Mouse (Mus musculus): ENCODE data around the gene Foxp4. TPM values are rescaled to one million over a fixed set of nuclear protein-coding genes. Genes with fewer than 3 reads are reported as not detected.

Gene Foxp4
- polyA plus RNA-seq, 1 experiment: 32.4 TPM

DNA sequence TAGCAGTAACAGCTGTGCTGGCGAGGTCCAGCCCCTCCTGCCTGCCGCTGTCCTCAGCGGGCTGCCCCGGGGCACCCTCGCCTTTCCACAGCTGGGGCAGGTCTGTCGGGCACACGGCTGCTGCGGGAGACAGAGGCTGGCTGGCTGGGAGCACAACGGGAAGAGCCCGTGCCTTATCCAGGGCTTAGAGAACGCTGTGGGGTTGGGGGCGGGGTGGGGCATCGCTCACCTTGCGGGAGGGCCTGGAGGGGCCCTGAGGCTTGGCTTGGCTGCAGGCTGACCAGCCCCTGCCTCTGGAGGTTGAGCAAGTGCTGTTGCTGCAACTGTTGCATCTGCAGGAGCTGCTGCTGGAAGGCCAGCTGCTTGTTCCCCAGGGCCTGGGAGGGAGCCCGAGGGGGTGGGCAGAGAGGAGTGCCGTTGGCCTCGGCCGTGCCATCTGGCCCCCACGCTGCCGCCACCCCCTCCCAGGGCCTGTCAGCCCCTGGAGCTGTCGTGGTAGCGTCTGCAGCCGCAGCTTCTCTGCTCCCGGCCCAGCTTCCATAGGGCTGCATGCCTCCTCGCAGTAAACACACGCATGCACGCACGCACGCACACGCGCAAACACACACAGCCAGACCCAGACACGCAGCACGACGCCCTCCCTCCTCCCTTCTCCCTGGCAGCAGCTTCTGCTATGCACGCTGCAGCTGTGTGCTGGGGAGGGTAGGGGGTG is 45.9 kb downstream of the Foxp4 start:
- no peaks in the 10 kb centered on the region for H3K79me2 ChIP-seq (ENCODE audit: control insufficient read depth, insufficient read depth)
- H3K36me3 ChIP-seq (ENCODE audit: control insufficient read depth, insufficient read depth): peaks cover 13% of the 10 kb centered on the region
- H3K4me3 ChIP-seq (ENCODE audit: insufficient read depth, poor library complexity, severe bottlenecking): no peak overlapping the region
- H3ac ChIP-seq (ENCODE audit: control insufficient read depth, insufficient read length, low read depth): no peak overlapping the region
- TF ChIP-seq MYOG (IDR thresholded peaks at IDR 0.05; ENCODE audit: control insufficient read depth, extremely low read depth, insufficient read length) (no peak), MYOD1 (IDR thresholded peaks at IDR 0.05; ENCODE audit: control insufficient read depth, insufficient read length, low read depth) (no peak), USF1 (IDR thresholded peaks at IDR 0.05; ENCODE audit: low read depth) (no peak), CTCF (IDR thresholded peaks at IDR 0.05; ENCODE audit: control insufficient read depth, insufficient read depth, insufficient read length) (no peak), FOSL1 (IDR thresholded peaks at IDR 0.05; ENCODE audit: insufficient read depth, low read length, poor library complexity, severe bottlenecking) (no peak), MAX (IDR thresholded peaks at IDR 0.05) (no peak), CEBPB (IDR thresholded peaks at IDR 0.05; ENCODE audit: low read depth) (no peak)
- H3K27me3 ChIP-seq (ENCODE audit: control insufficient read depth, insufficient read depth, insufficient read length): no peaks in the 10 kb centered on the region
- no peaks in the 10 kb centered on the region for H3K79me3 ChIP-seq (ENCODE audit: low read depth)

DNA sequence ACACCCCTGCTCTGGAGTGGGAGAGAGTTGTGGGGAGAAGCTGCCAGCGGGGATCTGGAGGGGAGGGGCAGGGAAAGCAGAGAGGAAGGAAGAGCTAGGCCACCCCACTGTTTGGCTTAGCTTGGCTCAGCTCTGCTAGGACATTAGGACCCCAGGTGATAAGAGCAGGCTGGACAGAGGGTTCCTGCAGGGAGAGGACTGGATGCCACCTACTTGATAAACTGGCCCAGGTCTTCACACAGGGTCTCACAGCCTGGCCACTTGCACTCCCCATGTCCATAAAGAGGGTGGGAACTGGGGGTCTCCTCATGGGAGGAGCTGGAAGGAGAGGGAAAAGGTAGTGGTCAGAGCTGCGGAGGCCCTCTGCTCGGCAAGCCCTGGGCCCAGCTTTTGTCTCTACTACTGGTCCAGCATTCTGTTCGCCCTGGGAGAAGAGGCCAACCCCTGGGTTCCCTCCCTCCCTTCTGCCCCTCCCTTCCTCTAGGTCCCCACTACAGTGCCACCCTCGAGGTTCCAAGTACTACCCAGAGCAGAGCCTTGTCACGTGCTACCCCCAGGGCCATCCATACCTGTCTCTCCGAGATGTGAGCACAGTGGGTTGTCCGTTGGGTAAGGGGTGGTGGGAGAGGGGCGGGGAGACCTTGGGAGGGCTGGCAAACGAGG is 46.6 kb downstream of the Foxp4 start:
- Histone ChIP-seq H3K27me3 (ENCODE audit: control insufficient read depth, insufficient read depth, insufficient read length) (no peaks in the 10 kb centered on the region), H3K79me3 (ENCODE audit: low read depth) (no peaks in the 10 kb centered on the region), H3K4me3 (ENCODE audit: insufficient read depth, poor library complexity, severe bottlenecking) (no peak overlapping the region), H3ac (ENCODE audit: control insufficient read depth, insufficient read length, low read depth) (no peak overlapping the region), H3K79me2 (ENCODE audit: control insufficient read depth, insufficient read depth) (no peaks in the 10 kb centered on the region), H3K36me3 (ENCODE audit: control insufficient read depth, insufficient read depth) (peaks cover 13% of the 10 kb centered on the region)
- TF ChIP-seq MYOD1 (IDR thresholded peaks at IDR 0.05; ENCODE audit: control insufficient read depth, insufficient read length, low read depth): no peak
- no peak for TF ChIP-seq MAX (IDR thresholded peaks at IDR 0.05)
- no peak for TF ChIP-seq FOSL1 (IDR thresholded peaks at IDR 0.05; ENCODE audit: insufficient read depth, low read length, poor library complexity, severe bottlenecking)
- TF ChIP-seq MYOG (IDR thresholded peaks at IDR 0.05; ENCODE audit: control insufficient read depth, extremely low read depth, insufficient read length): no peak
- TF ChIP-seq USF1 (IDR thresholded peaks at IDR 0.05; ENCODE audit: low read depth): no peak

DNA sequence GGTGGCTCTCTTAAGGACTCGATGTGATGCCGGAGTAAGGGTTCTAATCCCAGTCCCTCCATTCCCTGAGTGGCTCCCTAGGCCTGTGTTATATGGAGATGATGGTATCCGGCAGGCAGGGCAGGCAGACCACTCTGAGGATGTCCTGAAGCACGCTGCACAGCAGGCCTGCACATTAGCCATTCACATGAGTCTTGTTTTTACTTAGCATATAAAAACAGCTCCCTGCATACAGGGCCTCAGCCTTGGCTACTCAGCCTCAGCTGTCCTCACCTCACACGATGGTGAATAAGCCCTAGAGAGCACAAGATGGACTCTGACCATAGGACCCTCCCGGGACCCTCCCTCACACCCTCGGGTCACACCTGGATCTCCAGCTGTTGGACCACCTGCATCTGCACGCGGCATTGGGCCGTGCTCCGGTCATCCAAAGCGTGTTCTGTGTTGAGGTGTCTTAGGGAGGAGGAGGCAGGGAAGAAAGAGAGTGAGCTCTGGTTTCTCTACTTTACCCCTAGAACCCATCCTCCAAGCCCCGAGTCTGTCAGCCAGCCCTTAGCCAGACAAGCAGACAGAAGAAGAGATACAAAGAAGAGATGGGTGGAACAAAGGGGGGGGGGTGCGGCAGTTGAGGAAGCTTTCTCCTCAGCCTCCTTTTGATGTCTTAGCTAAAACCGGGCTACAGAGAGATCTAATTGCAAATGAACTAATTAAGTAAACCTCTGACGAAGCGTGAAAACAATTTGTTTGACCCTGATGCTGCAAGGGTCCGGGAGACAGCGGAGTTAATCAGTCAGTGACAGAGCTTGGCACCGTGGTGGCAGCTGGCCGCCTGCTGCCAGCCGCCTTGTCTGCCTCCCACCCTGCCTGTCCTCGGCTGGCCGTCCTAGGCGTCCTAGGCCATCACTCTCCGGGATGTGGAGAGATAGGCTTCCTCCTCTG is 47.4 kb downstream of the Foxp4 start:
- Histone ChIP-seq H3ac (ENCODE audit: control insufficient read depth, insufficient read length, low read depth) (no peak overlapping the region), H3K27me3 (ENCODE audit: control insufficient read depth, insufficient read depth, insufficient read length) (no peaks in the 10 kb centered on the region), H3K4me3 (ENCODE audit: insufficient read depth, poor library complexity, severe bottlenecking) (no peak overlapping the region), H3K36me3 (ENCODE audit: control insufficient read depth, insufficient read depth) (peaks cover 13% of the 10 kb centered on the region), H3K79me2 (ENCODE audit: control insufficient read depth, insufficient read depth) (no peaks in the 10 kb centered on the region), H3K79me3 (ENCODE audit: low read depth) (no peaks in the 10 kb centered on the region)
- no peak for TF ChIP-seq CTCF (IDR thresholded peaks at IDR 0.05; ENCODE audit: control insufficient read depth, insufficient read depth, insufficient read length)
- no peak for TF ChIP-seq MYOD1 (IDR thresholded peaks at IDR 0.05; ENCODE audit: control insufficient read depth, insufficient read length, low read depth)

DNA sequence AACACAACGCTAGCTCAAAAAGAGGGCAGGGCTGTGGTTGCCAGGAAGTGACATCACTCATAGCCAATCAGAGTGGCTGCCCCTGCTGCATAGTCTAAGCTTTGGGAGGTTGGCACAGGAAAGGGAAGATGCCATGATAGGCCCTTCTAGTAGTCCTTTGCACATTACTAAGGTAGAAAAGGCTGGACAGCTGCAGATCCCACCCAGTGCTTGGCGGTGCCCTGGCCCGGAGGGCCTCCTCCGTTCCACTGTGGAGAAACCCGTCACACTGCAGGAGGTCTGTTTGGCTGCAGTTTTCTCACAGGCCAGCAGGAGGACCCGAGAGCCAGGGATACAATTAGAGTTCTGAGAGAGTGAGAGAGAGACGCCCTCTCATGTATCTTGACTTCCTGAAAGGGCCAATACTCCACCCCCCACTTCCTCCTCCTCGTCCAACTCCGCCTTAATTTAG is 51.1 kb downstream of the Foxp4 start:
- no peak overlapping the region for H3K4me3 ChIP-seq (ENCODE audit: insufficient read depth, poor library complexity, severe bottlenecking)
- no peaks in the 10 kb centered on the region for H3K79me2 ChIP-seq (ENCODE audit: control insufficient read depth, insufficient read depth)

DNA sequence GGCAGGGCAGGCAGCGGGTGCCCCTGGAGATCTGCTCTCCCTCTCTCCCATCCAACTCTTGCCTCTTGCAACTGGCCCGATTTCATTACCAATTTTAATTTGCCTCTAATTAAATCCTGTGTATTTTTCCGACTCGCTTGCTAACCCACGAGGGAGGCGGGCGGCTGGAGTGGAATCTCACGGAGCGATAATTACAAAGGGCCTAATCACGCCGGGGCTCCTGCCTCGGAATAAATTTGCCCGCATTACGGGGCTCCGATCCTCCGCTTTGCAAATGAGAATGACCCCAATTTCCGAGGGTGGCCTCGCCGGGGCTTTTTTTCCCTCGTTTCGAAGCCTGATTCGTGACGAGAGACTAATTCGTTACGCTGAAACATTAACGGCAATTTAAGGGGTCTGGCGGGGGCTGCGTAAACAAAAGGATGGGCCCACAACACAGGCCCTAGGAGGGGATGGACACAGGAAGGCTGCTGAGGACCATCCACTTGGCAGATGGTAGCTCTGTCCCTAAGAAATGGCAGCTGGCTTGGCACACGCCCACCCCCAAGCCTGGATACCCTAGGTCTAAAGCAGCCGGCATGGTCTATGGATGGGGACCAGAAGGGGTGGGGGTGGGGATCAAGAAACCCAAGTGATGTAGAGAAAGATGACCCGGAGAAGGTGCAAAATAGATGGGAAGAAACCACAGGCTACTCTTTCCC is 52.0 kb downstream of the Foxp4 start:
- Histone ChIP-seq H3K79me2 (ENCODE audit: control insufficient read depth, insufficient read depth) (no peaks in the 10 kb centered on the region), H3K4me3 (ENCODE audit: insufficient read depth, poor library complexity, severe bottlenecking) (no peak overlapping the region), H3ac (ENCODE audit: control insufficient read depth, insufficient read length, low read depth) (no peak overlapping the region), H3K27me3 (ENCODE audit: control insufficient read depth, insufficient read depth, insufficient read length) (no peaks in the 10 kb centered on the region), H3K36me3 (ENCODE audit: control insufficient read depth, insufficient read depth) (peaks cover 29% of the 10 kb centered on the region), H3K79me3 (ENCODE audit: low read depth) (no peaks in the 10 kb centered on the region)
- TF ChIP-seq MYOD1 (IDR thresholded peaks at IDR 0.05; ENCODE audit: control insufficient read depth, insufficient read length, low read depth) (no peak), CTCF (IDR thresholded peaks at IDR 0.05; ENCODE audit: control insufficient read depth, insufficient read depth, insufficient read length) (no peak), USF1 (IDR thresholded peaks at IDR 0.05; ENCODE audit: low read depth) (no peak), FOSL1 (IDR thresholded peaks at IDR 0.05; ENCODE audit: insufficient read depth, low read length, poor library complexity, severe bottlenecking) (no peak), MYOG (IDR thresholded peaks at IDR 0.05; ENCODE audit: control insufficient read depth, extremely low read depth, insufficient read length) (no peak), CEBPB (IDR thresholded peaks at IDR 0.05; ENCODE audit: low read depth) (no peak), MAX (IDR thresholded peaks at IDR 0.05) (no peak)

More for the DNA sequence above, 51.1 kb downstream of the Foxp4 start:
- no peaks in the 10 kb centered on the region for H3K79me3 ChIP-seq (ENCODE audit: low read depth)
- H3ac ChIP-seq (ENCODE audit: control insufficient read depth, insufficient read length, low read depth): no peak overlapping the region
- TF ChIP-seq FOSL1 (IDR thresholded peaks at IDR 0.05; ENCODE audit: insufficient read depth, low read length, poor library complexity, severe bottlenecking): no peak
- no peak for TF ChIP-seq MAX (IDR thresholded peaks at IDR 0.05)
- TF ChIP-seq CTCF (IDR thresholded peaks at IDR 0.05; ENCODE audit: control insufficient read depth, insufficient read depth, insufficient read length): peak; percentile 50
- peaks cover 29% of the 10 kb centered on the region for H3K36me3 ChIP-seq (ENCODE audit: control insufficient read depth, insufficient read depth)
- no peaks in the 10 kb centered on the region for H3K27me3 ChIP-seq (ENCODE audit: control insufficient read depth, insufficient read depth, insufficient read length)

Measured in C2C12 (cell line).